Mouse (Mus musculus) lung, postnatal 0 days (tissue): Measurements from ENCODE around the gene Tnpo2.

Experiments used
- CTCF ChIP-seq: IDR thresholded peaks from 2 replicates; pipeline ENCODE4 v1.5.1; 2016; ENCODE audit warnings: antibody characterized with exemption, mild to moderate bottlenecking
- EP300 ChIP-seq: IDR thresholded peaks from 2 replicates; pipeline ENCODE4 v1.6.1; 2016; ENCODE audit warnings: antibody characterized with exemption, mild to moderate bottlenecking, control low read depth

DNA sequence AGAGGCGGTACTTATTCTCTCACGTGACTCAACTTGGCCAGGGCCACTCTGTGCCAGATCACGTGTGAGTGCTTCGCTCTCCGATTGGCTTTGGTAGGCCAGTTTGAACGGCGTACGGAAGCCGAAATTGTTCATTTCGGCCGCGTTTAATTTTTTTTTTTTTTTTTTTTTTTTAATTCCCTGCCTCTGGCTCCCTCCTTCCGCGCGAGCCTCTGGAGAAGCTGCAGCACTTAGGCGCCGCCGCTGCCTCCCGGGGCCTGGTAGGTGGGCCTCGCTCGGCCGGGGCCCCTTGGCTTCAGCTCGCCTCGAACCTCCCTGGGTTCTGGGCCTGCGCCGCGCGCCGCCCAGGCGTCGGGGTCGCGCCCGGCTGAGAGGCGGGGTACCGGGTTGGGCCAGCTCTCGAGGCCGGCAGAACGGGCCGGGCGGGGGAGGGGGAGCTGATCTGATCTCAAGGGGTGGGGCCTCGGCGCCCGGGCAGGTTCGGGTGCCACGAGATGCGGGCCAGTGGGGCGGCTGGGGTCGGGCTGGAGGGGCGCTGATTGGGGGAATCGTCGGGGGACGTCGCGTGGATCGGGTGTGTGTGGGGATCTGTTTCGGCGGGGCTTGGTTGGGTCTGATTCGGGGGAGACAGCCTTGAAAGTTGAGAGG, at the start of gene Tnpo2:
- no peak for TF ChIP-seq CTCF
- TF ChIP-seq EP300: peak; percentile 71
